Mouse (Mus musculus): ENCODE results near the gene Myt1. TPM values are rescaled to one million over a fixed set of nuclear protein-coding genes. Genes with fewer than 3 reads are reported as not detected.
"Not testable (repeated sequence)": the region's sequence is repeated elsewhere in the genome, so short reads cannot be mapped to it uniquely, and the experiment has no call there.

Myt1 gene
- polyA plus RNA-seq, 1 experiment: 0.28 TPM

DNA sequence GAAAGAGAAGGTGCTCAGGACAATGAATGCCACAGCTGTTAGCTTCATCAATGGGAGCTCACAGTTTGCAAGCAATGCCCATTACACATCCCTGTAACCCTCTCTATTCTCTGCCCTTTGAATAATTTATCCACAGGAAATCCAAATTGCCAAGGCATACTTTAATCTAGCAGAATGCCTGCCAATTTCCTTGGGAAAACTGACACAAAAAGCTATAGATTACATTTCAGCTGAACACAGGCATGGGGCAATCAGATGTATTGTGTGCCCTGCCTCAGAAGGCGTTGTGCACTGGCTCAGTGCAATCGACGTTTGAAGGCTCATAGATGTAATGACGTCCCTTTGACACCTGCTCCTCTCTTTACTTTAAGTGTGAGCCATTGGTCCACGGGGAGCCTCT lies 24.7 kb downstream of the Myt1 start:
- Histone ChIP-seq H3K27me3 (ENCODE audit: control insufficient read depth, insufficient read depth, insufficient read length) (no peaks in the 10 kb centered on the region), H3K4me2 (ENCODE audit: low read depth) (no peak overlapping the region), H3K4me3 (no peak overlapping the region), H3K79me2 (ENCODE audit: control insufficient read depth, insufficient read depth) (no peaks in the 10 kb centered on the region), H3ac (ENCODE audit: control insufficient read depth, insufficient read length) (no peak overlapping the region), H3K36me3 (ENCODE audit: control insufficient read depth, insufficient read depth) (no peaks in the 10 kb centered on the region)
- TF ChIP-seq CEBPB (IDR thresholded peaks at IDR 0.05; ENCODE audit: insufficient read depth, poor library complexity, severe bottlenecking) (no peak), TCF12 (IDR thresholded peaks at IDR 0.05; ENCODE audit: insufficient read depth, poor library complexity, severe bottlenecking) (no peak), SRF (IDR thresholded peaks at IDR 0.05; ENCODE audit: control insufficient read depth, insufficient read length, low read depth) (no peak), REST (IDR thresholded peaks at IDR 0.05; ENCODE audit: insufficient read depth, insufficient read length) (no peak), POLR2AphosphoS2 (IDR thresholded peaks at IDR 0.05; ENCODE audit: insufficient read length, low read depth) (no peak), USF1 (IDR thresholded peaks at IDR 0.05; ENCODE audit: low read depth) (no peak)

DNA sequence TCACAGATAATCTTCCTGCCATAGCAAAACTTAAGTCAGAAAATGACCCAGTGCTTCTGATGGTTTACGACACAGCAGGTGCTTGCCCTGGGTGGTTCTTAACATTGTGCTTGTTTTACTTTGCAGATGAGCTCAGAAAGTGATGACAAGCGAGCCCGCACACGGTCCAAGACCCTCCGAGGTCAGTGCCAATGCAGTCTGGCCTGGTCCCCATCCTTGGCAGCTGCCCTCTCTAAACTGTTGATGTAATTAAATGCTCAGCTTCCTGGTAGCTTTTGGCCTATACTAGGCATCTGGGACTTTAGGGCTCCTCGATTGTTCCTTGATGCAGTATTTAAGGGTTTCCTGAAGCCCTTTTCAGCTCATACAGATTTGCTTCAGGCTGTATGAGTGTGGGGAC lies 26.3 kb downstream of the Myt1 start:
- H3K27me3 ChIP-seq (ENCODE audit: control insufficient read depth, insufficient read depth, insufficient read length): no peaks in the 10 kb centered on the region
- H3K79me2 ChIP-seq (ENCODE audit: control insufficient read depth, insufficient read depth): no peaks in the 10 kb centered on the region
- H3ac ChIP-seq (ENCODE audit: control insufficient read depth, insufficient read length): no peak overlapping the region
- no peaks in the 10 kb centered on the region for H3K36me3 ChIP-seq (ENCODE audit: control insufficient read depth, insufficient read depth)
- no peak overlapping the region for H3K4me2 ChIP-seq (ENCODE audit: low read depth)
- H3K4me3 ChIP-seq: no peak overlapping the region
- no peak for TF ChIP-seq USF1 (IDR thresholded peaks at IDR 0.05; ENCODE audit: low read depth)

- not testable (repeated sequence) for H3K4me2 ChIP-seq (ENCODE audit: low read depth); H3K4me3 ChIP-seq; H3K27me3 ChIP-seq (ENCODE audit: control insufficient read depth, insufficient read depth, insufficient read length); H3K36me3 ChIP-seq (ENCODE audit: control insufficient read depth, insufficient read depth); H3K79me2 ChIP-seq (ENCODE audit: control insufficient read depth, insufficient read depth); H3ac ChIP-seq (ENCODE audit: control insufficient read depth, insufficient read length)
Observed at GRCm38 (mm10) chr2:181793186-181793585, 30.1 kb downstream of the Myt1 start.

DNA sequence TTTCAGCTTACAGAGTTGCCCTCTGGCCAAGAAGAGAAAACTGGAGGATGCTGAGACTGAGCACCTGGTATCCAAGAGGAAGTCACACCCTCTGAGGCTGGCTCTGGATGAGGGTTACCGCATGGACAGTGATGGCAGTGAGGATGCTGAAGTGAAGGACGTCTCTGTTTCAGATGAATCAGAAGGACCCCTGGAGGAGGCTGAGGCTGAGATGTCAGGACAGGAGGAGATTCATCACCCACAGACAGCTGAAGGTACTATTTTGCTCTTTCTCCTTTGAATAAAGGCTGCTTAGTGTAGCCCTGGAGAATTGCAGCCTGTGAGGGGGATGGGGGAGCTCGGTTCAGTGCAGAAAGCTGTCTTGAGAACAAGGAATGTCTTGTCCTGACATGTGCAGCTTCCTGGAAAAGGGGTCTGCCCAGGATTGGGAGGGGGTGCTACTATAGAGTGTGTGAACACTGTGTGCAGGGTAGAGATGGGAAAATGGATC lies 32.6 kb downstream of the Myt1 start:
- Histone ChIP-seq H3K79me2 (ENCODE audit: control insufficient read depth, insufficient read depth) (no peaks in the 10 kb centered on the region), H3ac (ENCODE audit: control insufficient read depth, insufficient read length) (no peak overlapping the region), H3K36me3 (ENCODE audit: control insufficient read depth, insufficient read depth) (no peaks in the 10 kb centered on the region), H3K4me3 (no peak overlapping the region), H3K27me3 (ENCODE audit: control insufficient read depth, insufficient read depth, insufficient read length) (no peaks in the 10 kb centered on the region), H3K4me2 (ENCODE audit: low read depth) (no peak overlapping the region)
- no peak for TF ChIP-seq E2F4 (IDR thresholded peaks at IDR 0.05; ENCODE audit: insufficient read depth)
- no peak for TF ChIP-seq CEBPB (IDR thresholded peaks at IDR 0.05; ENCODE audit: insufficient read depth, poor library complexity, severe bottlenecking)
- no peak for TF ChIP-seq POLR2A (IDR thresholded peaks at IDR 0.05; ENCODE audit: insufficient read length, low read depth)
- TF ChIP-seq REST (IDR thresholded peaks at IDR 0.05; ENCODE audit: insufficient read depth, insufficient read length): no peak
- TF ChIP-seq TCF12 (IDR thresholded peaks at IDR 0.05; ENCODE audit: insufficient read depth, poor library complexity, severe bottlenecking): no peak
- no peak for TF ChIP-seq MAX (IDR thresholded peaks at IDR 0.05; ENCODE audit: low read depth)
- no peak for TF ChIP-seq USF1 (IDR thresholded peaks at IDR 0.05; ENCODE audit: low read depth)
- TF ChIP-seq MYOD1 (IDR thresholded peaks at IDR 0.05; ENCODE audit: control insufficient read depth in 1 of 3, insufficient read length in 2 of 3, low read depth in 2 of 3): no peak
- TF ChIP-seq TCF3 (IDR thresholded peaks at IDR 0.05; ENCODE audit: insufficient read length, low read depth): no peak
- TF ChIP-seq SRF (IDR thresholded peaks at IDR 0.05; ENCODE audit: control insufficient read depth, insufficient read length, low read depth): no peak
- TF ChIP-seq MYOG (IDR thresholded peaks at IDR 0.05; ENCODE audit: control insufficient read depth in 1 of 3, insufficient read depth in 1 of 3, insufficient read length in 2 of 3, low read depth in 2 of 3): no peak
- TF ChIP-seq POLR2AphosphoS2 (IDR thresholded peaks at IDR 0.05; ENCODE audit: insufficient read length, low read depth): no peak

DNA sequence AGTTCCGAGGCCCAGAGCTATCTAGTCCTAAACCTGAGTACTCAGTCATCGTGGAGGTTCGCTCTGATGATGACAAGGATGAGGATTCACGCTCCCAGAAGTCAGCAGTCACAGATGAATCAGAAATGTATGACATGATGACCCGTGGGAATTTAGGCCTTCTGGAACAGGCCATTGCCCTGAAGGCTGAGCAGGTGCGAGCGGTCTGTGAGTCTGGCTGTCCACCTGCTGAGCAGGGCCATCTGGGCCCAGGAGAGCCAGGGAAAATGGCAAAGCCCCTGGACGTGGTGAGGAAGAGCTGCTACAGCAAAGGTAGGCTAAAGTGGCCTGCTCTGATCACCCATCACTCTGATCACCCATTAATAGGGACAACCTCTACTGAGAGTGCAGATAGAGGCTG lies 34.5 kb downstream of the Myt1 start:
- no peaks in the 10 kb centered on the region for H3K27me3 ChIP-seq (ENCODE audit: control insufficient read depth, insufficient read depth, insufficient read length)
- H3K4me3 ChIP-seq: no peak overlapping the region
- H3K79me2 ChIP-seq (ENCODE audit: control insufficient read depth, insufficient read depth): no peaks in the 10 kb centered on the region
- H3ac ChIP-seq (ENCODE audit: control insufficient read depth, insufficient read length): no peak overlapping the region
- TF ChIP-seq USF1 (IDR thresholded peaks at IDR 0.05; ENCODE audit: low read depth): no peak
- no peak for TF ChIP-seq TCF3 (IDR thresholded peaks at IDR 0.05; ENCODE audit: insufficient read length, low read depth)
- TF ChIP-seq MYOD1 (IDR thresholded peaks at IDR 0.05; ENCODE audit: control insufficient read depth in 1 of 3, insufficient read length in 2 of 3, low read depth in 2 of 3): no peak
- no peak for TF ChIP-seq MYOG (IDR thresholded peaks at IDR 0.05; ENCODE audit: control insufficient read depth in 1 of 3, insufficient read depth in 1 of 3, insufficient read length in 2 of 3, low read depth in 2 of 3)
- TF ChIP-seq POLR2AphosphoS2 (IDR thresholded peaks at IDR 0.05; ENCODE audit: insufficient read length, low read depth): no peak
- TF ChIP-seq E2F4 (IDR thresholded peaks at IDR 0.05; ENCODE audit: insufficient read depth): no peak
- TF ChIP-seq POLR2A (IDR thresholded peaks at IDR 0.05; ENCODE audit: insufficient read length, low read depth): no peak
- TF ChIP-seq SRF (IDR thresholded peaks at IDR 0.05; ENCODE audit: control insufficient read depth, insufficient read length, low read depth): no peak
- no peak for TF ChIP-seq MAX (IDR thresholded peaks at IDR 0.05; ENCODE audit: low read depth)
- no peak for TF ChIP-seq CEBPB (IDR thresholded peaks at IDR 0.05; ENCODE audit: insufficient read depth, poor library complexity, severe bottlenecking)
- TF ChIP-seq TCF12 (IDR thresholded peaks at IDR 0.05; ENCODE audit: insufficient read depth, poor library complexity, severe bottlenecking): no peak
- TF ChIP-seq REST (IDR thresholded peaks at IDR 0.05; ENCODE audit: insufficient read depth, insufficient read length): no peak
- no peaks in the 10 kb centered on the region for H3K36me3 ChIP-seq (ENCODE audit: control insufficient read depth, insufficient read depth)
- H3K4me2 ChIP-seq (ENCODE audit: low read depth): no peak overlapping the region

Data from myocyte (in vitro differentiated cells).